Mouse (Mus musculus) urinary bladder, postnatal 14 days (tissue): ENCODE measurements around the gene Ctf1.
A peak's percentile ranks its signal among the peaks of the same experiment; 100 is the strongest.
"Not testable (repeated sequence)": the region's sequence is repeated elsewhere in the genome, so short reads cannot be mapped to it uniquely, and the experiment has no call there.

Experiments
- DNase-seq: peaks from one replicate; pipeline ENCODE4 v3.0.0; 2021; ENCODE audit warnings: low spot score

Gene Ctf1

DNA sequence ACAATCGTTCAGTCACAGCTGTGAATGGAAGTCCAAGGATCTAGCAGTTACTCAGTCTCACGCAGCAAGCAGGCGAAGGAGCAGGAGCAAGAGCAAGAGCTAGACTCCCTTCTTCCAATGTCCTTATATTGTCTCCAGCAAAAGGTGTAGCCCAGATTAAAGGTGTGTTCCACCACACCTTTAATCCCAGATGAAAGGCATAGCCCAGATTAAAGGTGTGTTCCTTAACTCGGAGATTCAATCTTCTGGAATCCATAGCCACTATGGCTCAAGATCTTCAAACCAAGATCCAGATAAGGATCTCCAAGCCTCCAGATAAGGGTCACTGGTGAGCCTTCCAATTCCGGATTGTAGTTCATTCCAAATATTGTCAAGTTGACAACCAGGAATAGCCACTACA, 19.5 kb downstream of the Ctf1 start, which contains the start of gene Ctf2:
Ctf2 (minus strand) TSS at position 101 of the 400 bp plus-strand sequence.
- DNase-seq: not testable (repeated sequence)

DNA sequence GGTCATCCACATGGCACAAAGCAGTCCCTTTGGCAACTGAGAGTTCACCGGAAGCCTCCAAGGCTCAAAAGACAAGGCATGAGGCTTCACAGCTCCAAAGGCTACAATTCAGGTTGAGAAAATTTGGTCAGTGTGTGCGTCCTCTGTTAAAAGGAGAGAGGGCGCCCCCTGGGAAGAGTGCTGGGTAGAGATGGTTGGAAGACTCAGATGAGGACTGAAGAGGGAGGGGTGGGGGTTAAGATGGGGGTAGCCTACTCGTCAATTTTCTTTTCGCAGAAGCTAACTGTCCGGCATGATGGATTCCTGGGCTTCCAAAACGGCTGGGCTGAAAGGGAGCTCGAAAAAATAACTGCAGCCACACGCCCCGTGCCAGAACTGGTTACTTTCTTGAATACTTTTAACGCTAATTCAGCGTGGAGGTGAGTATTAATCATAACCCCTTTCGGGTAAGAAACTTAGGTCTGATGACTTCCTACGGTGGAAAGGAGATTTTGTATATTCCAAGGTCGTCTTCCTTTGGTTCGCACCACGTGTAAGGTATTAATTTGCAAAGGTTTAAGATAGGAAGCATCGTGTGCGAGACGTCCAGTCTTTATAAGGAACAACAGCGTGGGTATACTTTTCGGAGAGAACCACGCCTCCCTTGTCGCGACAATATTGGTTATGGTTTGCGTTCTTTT, 32.0 kb downstream of the Ctf1 start, which contains the start of gene Fbxl19:
Fbxl19 (plus strand) TSS at position 178 of the 680 bp plus-strand sequence.
- peak; percentile 82 for DNase-seq

DNA sequence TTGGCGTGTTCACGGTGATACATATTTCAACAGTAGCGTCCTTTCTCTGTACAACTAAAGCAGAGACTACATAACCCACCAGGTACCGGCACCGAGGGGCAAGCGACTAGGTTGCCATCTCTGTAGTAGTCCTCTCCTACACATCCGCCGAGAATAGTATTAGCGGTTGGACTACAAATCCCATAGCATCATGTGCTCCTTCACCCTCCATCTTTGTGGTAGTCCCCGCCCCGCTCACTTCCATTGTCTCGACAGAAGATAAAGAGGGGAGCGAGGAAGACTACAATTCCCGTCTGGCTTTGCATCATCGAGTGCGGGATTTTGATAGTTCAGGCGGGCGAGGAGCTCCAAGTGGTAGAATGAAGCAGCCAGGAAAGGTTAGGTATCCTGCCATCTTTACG, 32.7 kb downstream of the Ctf1 start:
- peak; percentile 93 for DNase-seq

DNA sequence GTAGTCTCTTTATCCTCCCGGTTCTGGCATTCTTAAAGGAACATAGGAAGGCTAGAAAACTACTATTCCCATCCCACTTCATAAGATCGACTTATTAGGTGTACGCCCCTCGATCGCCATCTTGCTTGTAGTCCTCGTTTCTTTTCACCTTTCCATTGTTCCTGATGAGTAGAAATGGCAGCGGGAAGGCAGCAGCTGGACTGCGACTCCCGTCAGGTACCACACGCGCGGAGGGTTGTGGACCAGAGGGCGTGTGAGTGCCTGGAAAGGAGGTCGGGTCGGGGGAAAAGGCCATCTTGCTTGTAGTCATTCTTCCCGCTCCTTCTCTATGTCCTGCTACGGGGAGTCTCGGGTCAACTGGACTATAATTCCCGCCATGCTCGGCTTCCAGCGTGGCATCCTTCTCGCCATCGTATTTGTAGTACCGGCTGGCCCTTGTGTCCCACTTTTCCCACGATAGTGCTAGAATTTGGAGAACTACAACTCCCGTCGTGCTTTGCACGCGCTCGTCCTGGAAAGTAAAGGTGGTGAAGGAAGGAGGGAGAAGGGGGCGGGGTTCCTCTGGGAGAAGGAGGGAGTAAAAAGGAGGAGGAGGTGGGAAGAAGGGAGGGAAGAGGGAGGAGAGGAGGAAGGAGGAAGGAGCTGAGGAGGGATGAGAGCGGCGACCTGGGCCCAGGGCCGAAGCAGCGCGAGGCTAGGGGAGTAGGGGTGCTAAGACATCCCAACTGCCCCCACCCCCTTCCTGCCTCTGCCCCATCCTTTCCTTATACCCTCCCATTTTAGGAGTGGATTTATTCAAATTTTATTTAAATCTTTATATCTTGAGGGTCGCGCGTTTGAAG, 33.3 kb downstream of the Ctf1 start:
- DNase-seq: peak; percentile 97

DNA sequence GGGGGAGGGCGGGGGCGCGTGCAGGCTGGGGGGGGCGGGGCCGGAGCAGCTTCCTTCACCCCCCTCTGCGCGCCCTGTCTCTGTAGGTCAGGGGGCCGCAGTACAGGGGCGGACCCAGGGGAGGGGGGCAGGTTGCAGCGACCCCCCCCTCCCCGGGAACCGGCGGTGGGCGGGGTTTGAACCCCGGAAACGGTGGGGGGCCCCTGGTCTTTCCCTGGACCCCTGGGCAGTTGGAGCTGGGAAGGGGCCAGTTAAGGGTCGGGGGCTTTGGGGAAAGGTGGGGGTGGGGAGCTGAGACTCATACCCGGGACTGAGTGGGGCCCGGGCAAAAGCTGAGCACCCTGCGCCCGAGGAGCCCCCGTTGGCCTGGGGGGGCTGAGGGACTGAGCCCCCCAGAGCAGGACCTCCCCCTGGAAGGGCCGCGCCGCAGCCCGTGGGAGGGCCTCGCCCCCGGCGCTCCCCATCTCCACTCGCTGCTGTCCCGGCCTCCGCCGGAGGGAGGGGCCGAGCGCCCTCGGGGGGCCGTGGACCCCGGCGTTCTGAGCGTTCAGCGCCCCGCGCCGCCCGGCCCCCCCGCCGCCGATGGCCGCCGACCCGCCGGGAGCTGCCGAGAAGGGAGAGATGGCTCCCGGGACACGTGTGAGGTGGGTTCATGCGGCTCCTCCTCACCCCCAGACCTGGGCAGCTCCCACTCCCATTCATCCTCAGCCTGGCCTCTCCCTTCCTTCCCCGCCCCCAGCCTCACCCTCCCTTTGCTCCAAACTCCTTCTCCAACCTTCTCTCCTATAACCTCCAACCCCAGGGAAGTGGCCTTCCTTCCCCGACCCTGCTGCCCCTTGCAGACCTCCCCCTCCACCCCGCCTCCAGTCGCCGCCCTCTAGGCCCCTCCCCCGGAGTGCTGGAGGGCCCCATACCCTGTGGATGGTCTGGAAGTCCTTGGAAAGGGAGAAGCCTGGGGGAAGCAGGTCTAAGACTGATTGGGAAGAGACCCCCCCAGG, 34.3 kb downstream of the Ctf1 start:
- DNase-seq: peak; percentile 20

DNA sequence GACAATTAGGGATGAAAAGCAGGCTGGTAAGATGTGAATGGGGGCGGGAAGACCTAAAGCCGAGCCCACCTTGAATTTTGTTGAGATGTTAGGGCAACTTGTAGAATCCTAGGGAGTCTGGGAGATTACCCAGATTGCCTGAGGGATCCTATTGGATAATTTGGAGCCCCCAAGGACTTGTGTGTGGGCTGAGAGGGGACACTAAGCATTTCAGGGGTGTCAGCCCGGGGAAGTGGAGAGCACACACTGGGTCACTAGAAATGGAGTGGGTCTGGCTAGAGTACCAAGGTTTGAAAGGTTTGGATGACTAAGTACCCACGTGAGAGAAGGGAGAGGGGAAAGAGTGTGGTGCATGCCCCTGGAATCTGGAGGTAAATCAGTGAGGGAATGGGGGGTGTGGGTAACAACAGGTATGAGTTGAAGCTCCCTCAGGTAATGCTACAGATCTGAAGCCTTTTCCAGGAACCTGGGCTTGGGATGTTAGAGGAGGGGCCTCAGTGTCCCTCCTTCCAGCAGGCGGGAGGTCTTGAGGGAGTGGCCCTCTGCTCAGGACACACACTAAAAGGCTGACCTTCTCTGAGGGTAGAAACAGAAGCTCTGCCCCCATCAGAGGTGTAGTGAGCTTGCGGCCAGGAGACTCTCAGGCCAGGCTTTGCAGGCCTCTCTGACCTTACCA, 35.2 kb downstream of the Ctf1 start:
- no peak for DNase-seq

DNA sequence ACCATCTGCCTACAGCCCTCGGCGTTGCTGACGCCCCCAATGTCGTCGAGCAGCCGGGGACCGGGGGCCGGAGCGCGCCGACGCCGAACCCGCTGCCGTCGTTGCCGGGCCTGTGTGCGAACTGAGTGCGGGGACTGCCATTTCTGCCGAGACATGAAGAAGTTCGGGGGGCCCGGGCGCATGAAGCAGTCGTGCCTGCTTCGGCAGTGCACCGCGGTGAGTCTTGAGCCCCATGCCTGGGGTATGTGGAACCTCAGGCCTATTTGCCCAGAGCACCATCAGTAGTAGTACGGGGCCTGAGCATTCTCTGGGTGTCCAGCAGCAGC, 35.7 kb downstream of the Ctf1 start:
- DNase-seq: no peak

DNA sequence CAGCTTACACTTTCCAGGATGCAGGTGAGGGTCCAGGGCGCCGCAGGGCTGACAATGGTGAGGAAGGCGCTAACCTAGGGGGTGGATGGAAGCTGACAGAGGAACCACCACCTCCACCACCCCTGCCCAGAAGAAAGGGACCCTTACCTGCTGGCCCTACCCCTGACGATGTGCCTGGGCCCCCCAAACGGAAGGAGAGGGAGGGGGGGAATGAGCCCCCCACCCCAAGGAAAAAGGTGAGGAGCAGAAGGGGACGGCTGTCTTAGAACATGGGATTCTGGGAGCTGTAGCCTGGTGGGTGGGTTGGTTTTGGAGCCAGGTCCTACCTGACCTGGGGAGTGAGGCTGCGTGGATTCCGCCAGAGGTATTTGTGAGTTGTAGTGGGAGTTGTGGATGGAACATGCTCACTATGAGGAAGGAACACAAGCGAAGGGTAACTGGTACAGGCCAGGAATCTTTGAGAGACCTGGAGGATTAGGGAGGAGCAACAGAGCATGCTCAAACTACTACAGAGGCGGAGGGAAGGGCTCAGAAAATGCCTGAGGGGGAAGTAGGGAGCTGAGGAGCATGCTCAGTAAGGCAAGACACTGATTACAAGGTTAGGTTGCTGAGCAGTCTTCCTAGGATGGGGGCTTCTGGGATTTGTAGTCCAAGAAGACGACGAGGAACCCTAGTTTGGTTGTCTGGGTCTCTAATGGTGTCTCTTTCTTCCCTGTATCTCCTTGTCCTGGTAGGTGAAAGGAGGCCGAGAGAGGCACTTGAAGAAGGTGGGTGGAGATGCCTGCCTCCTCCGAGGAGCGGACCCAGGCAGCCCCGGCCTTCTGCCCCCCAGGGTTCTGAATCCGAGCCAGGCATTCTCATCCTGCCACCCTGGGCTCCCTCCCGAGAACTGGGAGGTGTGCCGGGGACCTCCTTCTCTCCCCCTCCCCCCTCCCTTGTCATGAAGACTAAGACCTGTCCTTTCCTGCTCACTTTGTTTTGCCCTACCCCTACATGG, 37.9 kb downstream of the Ctf1 start:
- no peak for DNase-seq

DNA sequence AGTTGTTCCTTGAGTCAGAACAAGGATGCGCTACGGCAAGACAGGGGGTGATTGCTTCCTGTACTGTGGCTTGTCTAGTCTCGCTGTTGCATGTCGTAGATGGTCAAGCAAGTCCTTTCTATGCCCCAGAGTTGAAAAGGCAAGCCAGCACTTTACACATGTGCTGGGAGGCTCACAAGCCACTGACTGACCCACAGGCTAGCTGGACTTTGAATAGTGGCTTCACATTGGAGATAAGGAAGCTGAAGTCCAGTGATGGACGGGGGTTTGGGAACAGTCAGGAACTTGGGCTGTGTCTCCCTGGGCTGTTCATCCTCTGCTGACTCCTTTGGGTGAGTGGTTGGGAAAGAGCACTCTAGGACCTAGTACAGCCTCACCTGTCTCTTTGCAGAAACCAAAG, 39.1 kb downstream of the Ctf1 start:
- no peak for DNase-seq

DNA sequence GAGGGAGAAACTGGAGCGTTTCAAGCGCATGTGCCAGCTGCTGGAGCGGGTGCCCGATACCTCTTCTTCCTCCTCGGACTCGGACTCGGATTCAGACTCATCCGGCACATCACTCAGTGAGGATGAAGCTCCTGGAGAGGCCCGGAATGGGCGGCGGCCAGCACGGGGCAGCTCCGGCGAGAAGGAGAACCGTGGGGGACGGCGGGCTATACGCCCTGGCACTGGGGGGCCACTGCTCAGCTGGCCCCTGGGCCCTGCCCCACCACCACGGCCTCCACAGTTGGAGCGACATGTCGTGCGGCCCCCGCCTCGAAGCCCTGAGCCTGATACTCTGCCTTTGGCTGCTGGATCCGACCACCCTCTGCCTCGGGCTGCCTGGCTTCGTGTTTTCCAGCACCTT, 39.5 kb downstream of the Ctf1 start:
- no peak for DNase-seq

DNA sequence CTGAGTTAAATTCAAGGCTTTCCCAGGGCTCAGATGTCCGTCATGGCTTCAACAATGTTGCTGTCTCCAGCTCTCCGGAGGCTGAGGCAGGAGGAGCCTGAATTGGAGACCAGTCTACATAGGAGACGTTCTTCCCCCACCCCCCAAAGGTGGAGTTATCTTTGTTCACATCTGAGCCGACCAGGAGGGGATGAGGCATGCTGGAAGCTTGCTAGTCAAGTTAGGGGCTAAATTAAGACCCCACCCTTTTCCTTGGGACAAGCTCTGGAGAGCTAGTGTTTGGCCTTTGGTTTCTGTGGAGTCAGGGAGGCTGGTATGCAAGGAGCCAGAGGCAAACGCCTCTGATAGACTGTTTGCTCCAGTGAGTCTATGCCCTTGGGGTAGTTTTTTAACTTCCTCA, 40.6 kb downstream of the Ctf1 start:
- DNase-seq: no peak

DNA sequence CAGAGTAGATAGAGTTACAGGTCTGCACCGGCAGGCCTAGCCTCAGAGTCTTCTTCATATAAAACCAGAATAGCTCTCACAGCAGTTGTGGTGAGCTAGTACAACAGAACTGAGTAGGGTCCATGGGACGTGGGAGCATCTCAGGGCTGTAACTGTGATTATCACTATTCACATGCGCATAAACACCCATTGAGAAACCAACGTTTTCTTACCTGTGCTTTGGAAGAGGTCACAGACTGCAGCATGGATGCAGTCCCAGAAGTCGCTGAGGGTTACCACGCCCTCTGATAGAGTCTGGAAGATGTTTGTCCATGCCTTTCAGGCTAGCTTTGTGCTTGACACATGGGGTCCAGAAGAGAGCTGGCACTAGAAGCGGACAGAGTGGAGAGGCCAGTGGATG, 41.2 kb downstream of the Ctf1 start:
- DNase-seq: no peak

DNA sequence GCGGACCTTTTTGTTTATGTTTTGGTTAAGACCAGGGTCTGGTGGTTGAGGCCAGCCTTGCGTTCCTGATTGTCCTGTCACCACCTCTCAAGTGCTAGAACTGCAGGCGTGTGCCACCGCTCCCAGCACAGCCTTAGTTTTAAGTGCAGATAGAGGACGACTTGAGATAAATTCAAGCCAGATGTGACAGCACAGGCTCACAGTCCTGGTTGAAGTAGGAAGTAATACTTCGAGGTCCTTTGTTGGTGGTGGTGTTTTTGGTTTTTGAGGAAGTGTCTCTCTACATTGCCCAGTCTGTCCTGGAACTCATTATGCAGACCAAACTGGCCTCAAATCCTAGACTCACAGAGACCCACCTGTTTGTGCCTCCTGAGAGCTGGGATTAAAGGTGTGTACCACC, 47.2 kb downstream of the Ctf1 start:
- DNase-seq: no peak

DNA sequence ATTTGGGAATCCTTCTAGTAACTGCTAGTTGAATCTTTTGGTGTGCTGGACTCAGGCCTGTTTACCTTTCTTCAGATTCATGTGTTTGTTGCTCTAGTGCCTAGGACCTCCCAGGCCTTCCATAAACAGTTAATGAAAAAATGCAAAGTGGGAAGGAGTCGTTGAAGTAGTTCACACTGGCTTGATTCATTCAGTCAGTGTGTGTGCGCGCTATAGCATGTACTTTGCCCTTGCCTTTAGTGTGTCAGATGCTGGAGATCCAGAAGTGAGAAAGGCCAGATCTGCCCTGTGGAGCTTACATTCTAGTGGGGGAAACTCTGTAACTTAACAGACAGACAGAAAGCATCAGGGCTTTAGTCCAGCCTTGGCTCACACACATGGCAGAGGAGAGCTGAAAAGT, 47.9 kb downstream of the Ctf1 start:
- no peak for DNase-seq

DNA sequence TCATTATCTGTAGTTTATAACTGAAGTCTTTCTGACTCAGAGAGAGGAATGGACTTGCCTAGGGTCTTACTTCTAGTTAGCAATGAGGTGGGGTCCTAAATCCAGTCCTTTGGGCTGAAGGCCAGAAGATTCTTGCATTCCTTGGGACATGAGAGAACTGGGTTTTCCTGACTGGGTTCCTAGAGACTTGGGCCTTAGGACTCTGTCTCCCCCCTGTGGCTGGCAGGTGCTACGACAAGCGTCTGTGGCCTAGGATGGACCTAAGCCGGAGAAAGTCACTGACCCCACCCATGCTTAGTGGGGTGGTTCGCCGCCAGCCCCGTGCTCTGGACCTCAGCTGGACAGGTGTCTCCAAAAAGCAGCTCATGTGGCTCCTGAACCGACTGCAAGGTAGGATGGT, 48.5 kb downstream of the Ctf1 start:
- peak; percentile 75 for DNase-seq

DNA sequence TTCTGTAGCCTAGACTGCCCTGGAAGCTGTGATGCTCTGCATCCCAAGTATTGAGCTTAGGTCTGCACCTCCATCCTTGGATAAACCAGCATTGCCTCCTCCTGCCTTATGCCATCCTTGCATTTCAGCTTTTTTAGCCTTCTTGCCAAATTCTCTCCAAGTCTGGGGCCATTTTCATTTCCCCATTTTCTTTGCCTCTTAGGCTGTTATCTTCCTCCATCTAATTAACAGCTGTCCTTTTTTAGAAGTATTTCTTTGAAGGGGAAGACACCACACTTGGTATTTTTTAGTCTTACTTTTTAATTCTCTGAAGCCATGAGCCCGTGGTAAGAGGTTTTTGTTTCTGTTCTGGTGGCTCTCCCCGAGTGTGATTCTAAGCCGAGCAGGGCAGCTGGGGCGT, 51.1 kb downstream of the Ctf1 start:
- DNase-seq: no peak

DNA sequence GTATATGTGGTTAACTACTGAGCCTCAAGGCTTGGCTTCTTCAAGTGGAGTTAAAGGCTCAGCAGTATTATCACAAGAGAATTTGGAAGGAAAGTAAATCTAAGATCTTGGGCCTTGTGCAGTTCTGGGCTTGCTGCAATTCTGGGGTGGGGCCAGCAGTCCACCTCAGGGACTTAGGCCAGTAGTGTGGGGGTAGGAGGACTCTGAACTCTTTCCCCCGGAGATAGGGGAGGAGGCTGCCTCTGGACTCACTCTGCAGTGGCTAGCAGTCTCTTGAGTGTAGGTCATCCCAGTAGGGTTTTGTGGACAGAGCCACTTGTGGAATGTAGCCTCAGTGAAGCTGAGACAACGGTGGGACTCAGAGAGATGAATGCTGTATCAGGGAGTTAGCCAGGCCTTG, 53.2 kb downstream of the Ctf1 start:
- no peak for DNase-seq

DNA sequence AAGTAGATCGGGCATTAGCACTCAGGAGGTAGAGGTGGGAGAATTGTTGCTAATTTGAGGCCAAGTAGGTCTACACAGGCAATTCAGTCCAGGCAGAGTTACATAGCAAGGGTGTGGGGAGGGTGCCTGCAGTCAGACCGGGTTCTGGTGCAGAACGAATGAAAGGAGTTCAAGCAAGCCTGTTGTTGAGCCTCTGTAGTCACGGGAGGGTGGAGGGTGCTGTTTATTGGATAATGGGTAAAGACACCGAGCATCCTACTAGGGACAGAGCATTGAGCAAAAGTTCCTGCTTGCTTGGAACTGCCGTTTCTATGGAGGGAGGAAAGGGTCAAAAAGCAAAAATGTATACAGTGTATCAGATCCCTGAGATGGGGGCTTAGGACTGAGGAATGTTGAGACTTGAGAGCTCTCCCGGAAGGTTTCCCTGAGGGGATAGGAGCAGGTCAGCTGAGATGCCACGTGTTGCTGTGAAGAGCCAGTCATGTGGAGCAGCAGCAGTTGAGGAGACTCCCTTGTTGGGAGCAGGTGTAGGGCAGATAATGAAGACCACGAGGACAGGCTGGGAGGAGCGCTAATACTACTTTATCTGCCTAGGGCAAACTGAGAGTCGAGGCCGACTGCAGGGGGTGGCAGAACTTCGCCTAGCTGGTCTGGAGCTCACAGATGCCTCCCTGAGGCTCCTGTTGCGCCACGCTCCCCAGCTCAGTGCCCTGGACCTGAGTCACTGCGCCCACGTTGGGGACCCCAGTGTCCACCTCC, 54.5 kb downstream of the Ctf1 start:
- DNase-seq: no peak
